Mouse (Mus musculus): ENCODE data around the gene Atpif1. TPM values are rescaled to one million over a fixed set of nuclear protein-coding genes. Genes with fewer than 3 reads are reported as not detected.
A peak's percentile ranks its signal among the peaks of the same experiment; 100 is the strongest.

The Atpif1 gene
- 1,314 and 1,514 TPM in 2 replicates for polyA plus RNA-seq (2014; fragmentation: Nextera tagmentation; extraction: Ambion mirVana)

GRCm38 (mm10) chr4:132532981-132533916, at the start of gene Atpif1:
TSS of gene Atpif1 (minus strand) at chr4:132533659.
- peaks cover 26% of the 10 kb centered on the region for H3K4me1 ChIP-seq (ENCODE audit: control insufficient read depth, insufficient read depth, low read length)
- no peaks in the 10 kb centered on the region for H3K27me3 ChIP-seq (replicated peaks; ENCODE audit: control insufficient read depth, insufficient read depth, low read length)
- peaks cover 22% of the 10 kb centered on the region for H3K36me3 ChIP-seq (ENCODE audit: control insufficient read depth, insufficient read depth, low read length)
- peak within 1 kb of the TSS; percentile 94 for H3K27ac ChIP-seq (ENCODE audit: low read depth, low read length)
- ATAC-seq: peak; percentile 93
- WGBS: under 1% methylated on average over 63 of the region's 63 CpGs
- peak; percentile 98 for DNase-seq (ENCODE audit: low spot score)
- H3K4me3 ChIP-seq (ENCODE audit: low read depth, low read length): peak within 1 kb of the TSS; percentile 73
- H3K9me3 ChIP-seq (replicated peaks; ENCODE audit: control insufficient read depth, low read length): no peaks in the 10 kb centered on the region
- peak within 1 kb of the TSS; percentile 85 for H3K4me2 ChIP-seq (ENCODE audit: low read length)
- peak within 1 kb of the TSS; percentile 97 for H3K9ac ChIP-seq (ENCODE audit: low read length)

GRCm38 (mm10) chr4:132574809-132575347, 41.4 kb upstream of the Atpif1 start:
- no peak for DNase-seq (ENCODE audit: low spot score)
- no peak overlapping the region for H3K9ac ChIP-seq (ENCODE audit: low read length)
- H3K27ac ChIP-seq (ENCODE audit: low read depth, low read length): no peak overlapping the region
- no peaks in the 10 kb centered on the region for H3K36me3 ChIP-seq (ENCODE audit: control insufficient read depth, insufficient read depth, low read length)
- no peaks in the 10 kb centered on the region for H3K9me3 ChIP-seq (replicated peaks; ENCODE audit: control insufficient read depth, low read length)
- no peak overlapping the region for H3K4me3 ChIP-seq (ENCODE audit: low read depth, low read length)
- no peaks in the 10 kb centered on the region for H3K4me1 ChIP-seq (ENCODE audit: control insufficient read depth, insufficient read depth, low read length)
- ATAC-seq: no peak
- H3K4me2 ChIP-seq (ENCODE audit: low read length): no peak overlapping the region
- WGBS: 85% methylated on average over 1 of the region's 1 CpGs
- no peaks in the 10 kb centered on the region for H3K27me3 ChIP-seq (replicated peaks; ENCODE audit: control insufficient read depth, insufficient read depth, low read length)

- Histone ChIP-seq H3K4me2 (ENCODE audit: low read length) (no peak overlapping the region), H3K27ac (ENCODE audit: low read depth, low read length) (no peak overlapping the region), H3K9ac (ENCODE audit: low read length) (no peak overlapping the region), H3K4me1 (ENCODE audit: control insufficient read depth, insufficient read depth, low read length) (no peaks in the 10 kb centered on the region), H3K9me3 (replicated peaks; ENCODE audit: control insufficient read depth, low read length) (no peaks in the 10 kb centered on the region; the same call in 1 of the 2 replicates), H3K36me3 (ENCODE audit: control insufficient read depth, insufficient read depth, low read length) (no peaks in the 10 kb centered on the region), H3K27me3 (replicated peaks; ENCODE audit: control insufficient read depth, insufficient read depth, low read length) (no peaks in the 10 kb centered on the region), H3K4me3 (ENCODE audit: low read depth, low read length) (no peak overlapping the region)
- ATAC-seq (no peak), DNase-seq (ENCODE audit: low spot score) (peak; percentile 5)
- WGBS: 27% methylated on average over 11 of the region's 11 CpGs
These were observed 39.9 kb upstream of the Atpif1 start for GRCm38 (mm10) chr4:132573327-132573726.

- Histone ChIP-seq H3K4me1 (ENCODE audit: control insufficient read depth, insufficient read depth, low read length) (no peaks in the 10 kb centered on the region), H3K27ac (ENCODE audit: low read depth, low read length) (no peak overlapping the region), H3K9ac (ENCODE audit: low read length) (no peak overlapping the region), H3K4me3 (ENCODE audit: low read depth, low read length) (no peak overlapping the region), H3K27me3 (replicated peaks; ENCODE audit: control insufficient read depth, insufficient read depth, low read length) (no peaks in the 10 kb centered on the region), H3K9me3 (replicated peaks; ENCODE audit: control insufficient read depth, low read length) (no peaks in the 10 kb centered on the region; the same call in 1 of the 2 replicates), H3K36me3 (ENCODE audit: control insufficient read depth, insufficient read depth, low read length) (no peaks in the 10 kb centered on the region), H3K4me2 (ENCODE audit: low read length) (no peak overlapping the region)
- ATAC-seq: no peak
- DNase-seq (ENCODE audit: low spot score): no peak
- 79% methylated on average over 9 of the region's 9 CpGs for WGBS
These were observed 37.7 kb upstream of the Atpif1 start for GRCm38 (mm10) chr4:132571190-132571589.

GRCm38 (mm10) chr4:132569115-132569514, 35.7 kb upstream of the Atpif1 start:
- no peak overlapping the region for H3K4me3 ChIP-seq (ENCODE audit: low read depth, low read length)
- H3K9me3 ChIP-seq (replicated peaks; ENCODE audit: control insufficient read depth, low read length): no peaks in the 10 kb centered on the region; the same call in 1 of the 2 replicates
- no peaks in the 10 kb centered on the region for H3K27me3 ChIP-seq (replicated peaks; ENCODE audit: control insufficient read depth, insufficient read depth, low read length)
- no peak overlapping the region for H3K27ac ChIP-seq (ENCODE audit: low read depth, low read length)
- no peak for ATAC-seq
- no peaks in the 10 kb centered on the region for H3K4me1 ChIP-seq (ENCODE audit: control insufficient read depth, insufficient read depth, low read length)
- 84% methylated on average over 5 of the region's 5 CpGs for WGBS
- H3K4me2 ChIP-seq (ENCODE audit: low read length): no peak overlapping the region
- no peak for DNase-seq (ENCODE audit: low spot score)
- no peaks in the 10 kb centered on the region for H3K36me3 ChIP-seq (ENCODE audit: control insufficient read depth, insufficient read depth, low read length)
- no peak overlapping the region for H3K9ac ChIP-seq (ENCODE audit: low read length)

GRCm38 (mm10) chr4:132567361-132567779, 33.9 kb upstream of the Atpif1 start:
- WGBS: 79% methylated on average over 9 of the region's 9 CpGs

GRCm38 (mm10) chr4:132565089-132565747, 31.8 kb upstream of the Atpif1 start:
- no peak for DNase-seq (ENCODE audit: low spot score)

More at GRCm38 (mm10) chr4:132567361-132567779, 33.9 kb upstream of the Atpif1 start:
- Histone ChIP-seq H3K36me3 (ENCODE audit: control insufficient read depth, insufficient read depth, low read length) (no peaks in the 10 kb centered on the region), H3K9ac (ENCODE audit: low read length) (no peak overlapping the region), H3K27me3 (replicated peaks; ENCODE audit: control insufficient read depth, insufficient read depth, low read length) (no peaks in the 10 kb centered on the region), H3K4me3 (ENCODE audit: low read depth, low read length) (no peak overlapping the region), H3K4me1 (ENCODE audit: control insufficient read depth, insufficient read depth, low read length) (no peaks in the 10 kb centered on the region), H3K9me3 (replicated peaks; ENCODE audit: control insufficient read depth, low read length) (no peaks in the 10 kb centered on the region; the same call in 1 of the 2 replicates), H3K4me2 (ENCODE audit: low read length) (no peak overlapping the region), H3K27ac (ENCODE audit: low read depth, low read length) (no peak overlapping the region)
- DNase-seq (ENCODE audit: low spot score) (no peak), ATAC-seq (no peak)

GRCm38 (mm10) chr4:132563965-132564364, 30.5 kb upstream of the Atpif1 start, which contains the start of gene Ptafr:
TSS of gene Ptafr (plus strand) at chr4:132564067.
- WGBS: 49% methylated on average over 4 of the region's 4 CpGs
- ATAC-seq (no peak), DNase-seq (ENCODE audit: low spot score) (no peak)
- Histone ChIP-seq H3K4me2 (ENCODE audit: low read length) (no peak within 1 kb of the TSS), H3K4me3 (ENCODE audit: low read depth, low read length) (no peak within 1 kb of the TSS), H3K27me3 (replicated peaks; ENCODE audit: control insufficient read depth, insufficient read depth, low read length) (no peaks in the 10 kb centered on the region), H3K9me3 (replicated peaks; ENCODE audit: control insufficient read depth, low read length) (no peaks in the 10 kb centered on the region; the same call in 1 of the 2 replicates), H3K4me1 (ENCODE audit: control insufficient read depth, insufficient read depth, low read length) (no peaks in the 10 kb centered on the region), H3K36me3 (ENCODE audit: control insufficient read depth, insufficient read depth, low read length) (no peaks in the 10 kb centered on the region), H3K27ac (ENCODE audit: low read depth, low read length) (no peak within 1 kb of the TSS), H3K9ac (ENCODE audit: low read length) (no peak within 1 kb of the TSS)

More at GRCm38 (mm10) chr4:132565089-132565747, 31.8 kb upstream of the Atpif1 start:
- Histone ChIP-seq H3K27ac (ENCODE audit: low read depth, low read length) (no peak overlapping the region), H3K36me3 (ENCODE audit: control insufficient read depth, insufficient read depth, low read length) (no peaks in the 10 kb centered on the region), H3K4me1 (ENCODE audit: control insufficient read depth, insufficient read depth, low read length) (no peaks in the 10 kb centered on the region), H3K4me2 (ENCODE audit: low read length) (no peak overlapping the region), H3K4me3 (ENCODE audit: low read depth, low read length) (no peak overlapping the region), H3K9me3 (replicated peaks; ENCODE audit: control insufficient read depth, low read length) (no peaks in the 10 kb centered on the region; the same call in 1 of the 2 replicates), H3K27me3 (replicated peaks; ENCODE audit: control insufficient read depth, insufficient read depth, low read length) (no peaks in the 10 kb centered on the region), H3K9ac (ENCODE audit: low read length) (no peak overlapping the region)
- ATAC-seq: no peak
- WGBS: 78% methylated on average over 12 of the region's 12 CpGs

All from forebrain, embryonic 14.5 days (tissue).